Mouse (Mus musculus) thymus, postnatal 14 days (tissue): ENCODE measurements around the gene Zbtb44.
"Not testable (repeated sequence)": the region's sequence is repeated elsewhere in the genome, so short reads cannot be mapped to it uniquely, and the experiment has no call there.

Source experiments
- DNase-seq: peaks from one replicate; pipeline ENCODE4 v3.0.0; 2021

Zbtb44 gene

GRCm38 (mm10) chr9:31030532-31031413, at the start of gene Zbtb44:
Gene Zbtb44, plus strand, starts transcription at chr9:31030644.
- peak; percentile 89 for DNase-seq

GRCm38 (mm10) chr9:30985782-30986181, 44.7 kb upstream of the Zbtb44 start:
- no peak for DNase-seq

GRCm38 (mm10) chr9:30993106-30993505, 37.3 kb upstream of the Zbtb44 start:
- no peak for DNase-seq

GRCm38 (mm10) chr9:30996590-30997562, 33.6 kb upstream of the Zbtb44 start:
- DNase-seq: no peak

GRCm38 (mm10) chr9:31000641-31001040, 29.8 kb upstream of the Zbtb44 start:
- DNase-seq: no peak

GRCm38 (mm10) chr9:31002528-31002927, 27.9 kb upstream of the Zbtb44 start:
- no peak for DNase-seq

GRCm38 (mm10) chr9:31009334-31009733, 21.1 kb upstream of the Zbtb44 start:
- DNase-seq: no peak

GRCm38 (mm10) chr9:31010040-31010439, 20.4 kb upstream of the Zbtb44 start:
- DNase-seq: no peak

- DNase-seq: no peak
Measured at GRCm38 (mm10) chr9:31010749-31011148, 19.7 kb upstream of the Zbtb44 start.

- no peak for DNase-seq
Measured at GRCm38 (mm10) chr9:31011533-31011932, 18.9 kb upstream of the Zbtb44 start.

GRCm38 (mm10) chr9:31012674-31013073, 17.8 kb upstream of the Zbtb44 start:
- no peak for DNase-seq

GRCm38 (mm10) chr9:31013415-31013814, 17.0 kb upstream of the Zbtb44 start:
- no peak for DNase-seq

- no peak for DNase-seq
Measured at GRCm38 (mm10) chr9:31017616-31018015, 12.8 kb upstream of the Zbtb44 start.

GRCm38 (mm10) chr9:31018158-31018557, 12.3 kb upstream of the Zbtb44 start:
- DNase-seq: no peak

GRCm38 (mm10) chr9:31018705-31019104, 11.7 kb upstream of the Zbtb44 start:
- DNase-seq: no peak

GRCm38 (mm10) chr9:31028251-31028650, 2.2 kb upstream of the Zbtb44 start:
- no peak for DNase-seq

GRCm38 (mm10) chr9:31029751-31030511, 513 bp upstream of the Zbtb44 start:
- peak; percentile 97 for DNase-seq

- DNase-seq: no peak
Measured at GRCm38 (mm10) chr9:31031414-31031843, 985 bp downstream of the Zbtb44 start.

GRCm38 (mm10) chr9:31032546-31032945, 2.1 kb downstream of the Zbtb44 start:
- DNase-seq: no peak

GRCm38 (mm10) chr9:31050208-31050607, 19.8 kb downstream of the Zbtb44 start:
- DNase-seq: no peak

- not testable (repeated sequence) for DNase-seq
Measured at GRCm38 (mm10) chr9:31051509-31051908, 21.1 kb downstream of the Zbtb44 start.

- no peak for DNase-seq
Measured at GRCm38 (mm10) chr9:31058723-31059122, 28.3 kb downstream of the Zbtb44 start.

GRCm38 (mm10) chr9:31070706-31071105, 40.3 kb downstream of the Zbtb44 start:
- no peak for DNase-seq
